Mouse (Mus musculus) bone marrow macrophage, adult 2 months (primary cell): ENCODE data around the gene Six6.

Experiments
- CTCF ChIP-seq: IDR thresholded peaks from 2 replicates; pipeline ENCODE4 v1.5.1; 2012; ENCODE audit warnings: low read depth, mild to moderate bottlenecking, low read length, moderate library complexity
- POLR2A ChIP-seq: IDR thresholded peaks from 2 replicates; pipeline ENCODE4 v1.6.1; 2012; ENCODE audit warnings: mild to moderate bottlenecking, low read depth, low read length, borderline replicate concordance

DNA sequence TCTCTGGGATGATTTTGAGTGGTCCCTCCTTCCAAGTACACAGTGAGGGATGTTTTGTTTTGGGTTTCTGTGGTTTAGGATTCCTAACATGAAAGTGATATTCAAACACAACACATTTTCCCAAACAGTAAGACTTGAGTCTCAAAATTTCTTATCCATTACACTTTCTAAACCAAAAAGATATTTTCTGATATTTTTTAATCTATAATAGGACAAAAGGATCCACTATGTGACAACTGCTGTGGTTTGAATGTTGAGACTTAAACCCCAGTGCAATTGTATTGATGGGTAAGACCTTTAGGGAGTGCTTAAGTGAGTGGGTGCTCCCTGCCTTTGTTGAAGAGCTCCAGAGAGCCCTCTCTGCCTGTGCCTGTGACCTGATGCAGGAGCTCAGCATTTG lies 7.1 kb downstream of the Six6 start:
- TF ChIP-seq CTCF (no peak), POLR2A (no peak)
